Mouse (Mus musculus): Measurements from ENCODE around the gene Atf7ip.

Atf7ip gene

GRCm38 (mm10) chr6:136554774-136555522, 49.0 kb downstream of the Atf7ip start:
- peak; percentile 83 for DNase-seq (ENCODE audit: low spot score)

DNA sequence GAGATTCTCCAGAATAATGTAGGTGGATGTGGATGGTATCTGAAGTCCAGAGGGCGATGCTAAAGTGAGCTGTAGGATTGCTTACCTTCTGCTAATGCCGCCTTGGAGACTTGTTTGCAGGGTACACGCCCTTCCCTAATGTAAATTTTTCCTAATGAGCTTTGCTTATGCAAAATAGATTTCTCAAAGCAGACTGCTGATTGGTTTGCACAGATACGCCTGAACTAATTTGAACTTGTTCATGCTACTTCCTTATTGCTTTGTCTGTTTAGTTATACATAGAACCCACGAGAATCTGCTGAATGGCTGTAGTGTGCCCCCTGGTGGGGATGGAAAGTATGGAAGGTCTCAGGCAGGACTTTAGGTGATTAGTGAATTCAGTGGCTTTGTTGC, 49.6 kb downstream of the Atf7ip start:
- DNase-seq (ENCODE audit: low spot score): peak; percentile 80

DNA sequence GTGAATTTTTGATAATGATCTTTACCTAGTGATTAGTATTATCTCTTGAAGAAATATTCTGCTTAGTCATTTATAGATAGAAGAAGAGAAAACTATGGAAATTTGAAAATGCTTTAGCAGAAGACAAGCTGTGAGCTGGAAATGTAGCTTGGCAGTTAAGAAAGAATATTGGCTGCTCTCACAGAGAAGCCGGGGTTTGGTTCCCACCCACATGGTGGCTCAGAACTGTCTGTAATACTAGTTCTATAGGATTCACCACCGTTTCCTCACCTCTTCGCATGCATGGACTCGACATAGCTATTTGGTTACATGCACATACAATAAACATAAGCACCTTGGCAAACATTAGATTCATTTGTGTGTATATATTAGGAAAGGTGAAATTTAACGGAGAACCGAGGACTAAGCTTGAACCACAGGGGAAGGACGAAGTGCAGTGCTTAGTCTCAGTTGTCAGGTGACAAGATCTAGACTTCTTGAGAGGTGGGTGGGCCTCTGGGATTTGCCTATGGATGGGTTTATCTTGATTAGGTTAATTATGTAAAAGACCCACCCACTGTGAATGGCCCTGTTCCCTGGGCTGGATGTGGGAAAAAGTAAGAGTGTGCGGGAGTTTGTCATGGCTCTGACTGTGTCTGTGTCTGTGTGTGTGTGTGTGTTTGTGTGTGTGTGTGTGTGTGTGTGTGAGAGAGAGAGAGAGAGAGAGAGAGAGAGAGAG, 52.5 kb downstream of the Atf7ip start:
- DNase-seq (ENCODE audit: low spot score): no peak

DNA sequence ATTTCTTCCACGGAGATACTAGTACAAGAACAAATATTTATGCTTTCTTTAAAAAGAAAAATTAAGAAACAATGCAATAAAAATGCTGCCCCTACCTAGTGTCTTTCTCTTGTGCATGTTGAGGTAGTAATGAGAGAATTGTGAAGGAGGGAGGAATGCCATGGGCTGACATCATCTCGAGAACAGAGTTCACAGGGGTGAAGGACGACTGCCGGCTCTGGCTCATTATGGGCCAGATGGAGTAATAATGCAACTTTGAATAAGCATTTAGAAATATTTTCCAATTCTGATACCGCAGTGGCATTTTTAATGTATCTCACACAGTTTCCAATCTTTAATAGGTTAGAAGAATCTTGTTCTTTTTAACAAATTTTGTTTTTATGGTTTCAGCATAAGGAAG, 60.0 kb downstream of the Atf7ip start:
- DNase-seq (ENCODE audit: low spot score): no peak

- DNase-seq (ENCODE audit: low spot score): no peak
Measured at GRCm38 (mm10) chr6:136590739-136591138, 84.8 kb downstream of the Atf7ip start.

GRCm38 (mm10) chr6:136594541-136594940, 88.6 kb downstream of the Atf7ip start:
- DNase-seq (ENCODE audit: low spot score): no peak

DNA sequence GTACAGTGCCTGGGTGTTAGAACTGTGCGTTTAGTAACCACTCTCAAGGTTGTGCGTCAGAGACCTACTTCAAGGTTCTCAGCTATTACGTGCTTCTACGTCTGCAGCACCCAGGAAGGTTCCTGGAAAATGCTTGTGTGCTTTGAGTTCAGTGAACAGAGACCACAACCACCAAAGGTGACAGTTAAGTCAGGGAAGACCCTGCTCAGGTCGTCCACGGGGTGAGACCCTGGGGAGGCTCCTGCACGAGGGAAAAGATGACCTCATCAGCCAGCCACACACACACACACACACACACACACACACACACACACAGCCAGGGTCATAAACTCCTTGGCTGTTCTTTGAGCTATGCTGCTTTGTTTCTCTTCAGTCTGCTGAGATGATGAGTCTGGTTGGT, 96.6 kb downstream of the Atf7ip start:
- DNase-seq (ENCODE audit: low spot score): no peak

- no peak for DNase-seq (ENCODE audit: low spot score)
Measured at GRCm38 (mm10) chr6:136611351-136612215, 105.6 kb downstream of the Atf7ip start.

GRCm38 (mm10) chr6:136612312-136612711, 106.3 kb downstream of the Atf7ip start:
- no peak for DNase-seq (ENCODE audit: low spot score)

GRCm38 (mm10) chr6:136614156-136614555, 108.2 kb downstream of the Atf7ip start:
- no peak for DNase-seq (ENCODE audit: low spot score)

- peak; percentile 84 for DNase-seq (ENCODE audit: low spot score)
Measured at GRCm38 (mm10) chr6:136620361-136621139, 114.6 kb downstream of the Atf7ip start.

GRCm38 (mm10) chr6:136625421-136625820, 119.5 kb downstream of the Atf7ip start:
- DNase-seq (ENCODE audit: low spot score): no peak

GRCm38 (mm10) chr6:136629639-136630038, 123.7 kb downstream of the Atf7ip start:
- no peak for DNase-seq (ENCODE audit: low spot score)

GRCm38 (mm10) chr6:136631519-136631918, 125.6 kb downstream of the Atf7ip start:
- no peak for DNase-seq (ENCODE audit: low spot score)

- no peak for DNase-seq (ENCODE audit: low spot score)
Measured at GRCm38 (mm10) chr6:136631945-136632534, 126.1 kb downstream of the Atf7ip start.

- DNase-seq (ENCODE audit: low spot score): no peak
Measured at GRCm38 (mm10) chr6:136633154-136633553, 127.2 kb downstream of the Atf7ip start.

DNA sequence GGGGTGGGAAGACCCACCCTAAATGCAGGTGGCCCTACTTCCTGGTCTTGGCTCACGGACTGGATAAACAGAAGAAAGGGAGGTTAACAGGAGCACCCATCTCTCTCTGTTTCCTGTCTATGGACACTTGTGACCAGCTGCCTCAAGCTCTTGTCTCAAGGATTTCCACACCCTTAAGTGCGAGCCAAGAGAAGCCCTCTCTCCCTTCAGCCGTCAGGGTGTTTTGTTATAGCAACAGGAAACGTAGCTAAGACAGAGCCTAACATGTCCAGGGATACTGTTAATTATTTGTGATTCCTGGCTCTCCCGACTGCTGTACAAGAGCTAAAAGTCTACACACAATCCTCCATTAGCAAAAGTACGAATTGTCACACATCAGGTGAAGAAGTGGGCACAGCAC, 127.8 kb downstream of the Atf7ip start:
- no peak for DNase-seq (ENCODE audit: low spot score)

- DNase-seq (ENCODE audit: low spot score): no peak
Measured at GRCm38 (mm10) chr6:136634982-136635381, 129.0 kb downstream of the Atf7ip start.

GRCm38 (mm10) chr6:136644171-136644570, 138.2 kb downstream of the Atf7ip start:
- DNase-seq (ENCODE audit: low spot score): no peak

- peak; percentile 50 for DNase-seq (ENCODE audit: low spot score)
Measured at GRCm38 (mm10) chr6:136645754-136646153, 139.8 kb downstream of the Atf7ip start.

DNA sequence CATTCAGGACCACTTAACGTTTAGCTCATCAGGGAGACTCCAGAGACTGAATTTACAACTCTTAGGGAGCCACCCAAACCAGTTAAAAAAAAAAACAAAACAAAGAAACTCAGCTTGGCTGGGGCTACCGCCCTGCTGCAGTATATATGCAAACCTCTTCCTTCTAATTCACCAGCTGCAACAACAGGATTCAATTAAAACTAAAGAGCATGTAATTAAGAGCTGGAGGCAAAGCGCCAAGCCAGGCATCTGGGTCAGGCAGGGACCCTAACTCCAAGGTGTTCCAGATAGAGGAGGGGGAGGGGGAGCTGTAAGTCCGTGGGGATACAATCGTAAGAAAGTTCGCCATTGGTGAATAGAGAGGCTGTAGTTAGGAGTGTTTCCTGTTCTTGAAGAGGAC, 140.2 kb downstream of the Atf7ip start:
- DNase-seq (ENCODE audit: low spot score): no peak
